Mouse (Mus musculus) kidney, embryonic 16.5 days (tissue): Measurements from ENCODE around the gene Chaf1a. TPM values are rescaled to one million over a fixed set of nuclear protein-coding genes. Genes with fewer than 3 reads are reported as not detected.

Source experiments
- ATAC-seq: fragments of 200-750 bp; cut with Nextera tagmentation; 2 replicates; pipeline ENCODE4 v1.8.0; 2017; ENCODE audit warnings: moderate TSS enrichment; ENCODE audit not compliant: low FRiP score, low TSS enrichment
- H3K27ac ChIP-seq: fragments of 300-500 bp; sonication (generic); 2 replicates; pipeline ENCODE4 v1.5.1; 2014; ENCODE audit warnings: low read length
- H3K27me3 ChIP-seq: fragments of 300-500 bp; sonication (generic); 2 replicates; pipeline ENCODE4 v1.6.1; 2014; ENCODE audit warnings: low read length, control low read depth, mixed read lengths; ENCODE audit not compliant: insufficient read depth
- H3K36me3 ChIP-seq: fragments of 300-500 bp; sonication (generic); 2 replicates; pipeline ENCODE4 v1.6.1; 2014; ENCODE audit warnings: low read length, control low read depth, mixed read lengths; ENCODE audit not compliant: insufficient read depth
- H3K4me1 ChIP-seq: fragments of 300-500 bp; sonication (generic); 2 replicates; pipeline ENCODE4 v1.6.1; 2014; ENCODE audit warnings: low read length, control low read depth, mixed read lengths; ENCODE audit not compliant: insufficient read depth
- H3K4me2 ChIP-seq: fragments of 300-500 bp; sonication (generic); replicated peaks from 2 replicates; pipeline ENCODE4 v1.6.1; 2014; ENCODE audit warnings: low read depth, low read length
- H3K4me3 ChIP-seq: fragments of 300-500 bp; sonication (generic); 2 replicates; pipeline ENCODE4 v1.5.1; 2014; ENCODE audit warnings: mild to moderate bottlenecking, low read length
- H3K9ac ChIP-seq: fragments of 300-500 bp; sonication (generic); replicated peaks from 2 replicates; pipeline ENCODE4 v1.6.1; 2014; ENCODE audit warnings: low read length
- H3K9me3 ChIP-seq: fragments of 300-500 bp; sonication (generic); 2 replicates; pipeline ENCODE4 v1.6.1; 2016; ENCODE audit warnings: low read length, control low read depth
- WGBS: fragments of 180-500 bp; shearing (Covaris S2); extraction: QIAGEN DNeasy Blood & Tissue Kit; methylation state at CpG from one replicate; pipeline ENCODE4 v1.1.7; 2014; 5-methylcytosine and 5-hydroxymethylcytosine counted together
- polyA plus RNA-seq: library from polyadenylated mRNA; unstranded; fragments of >200 nt; fragmentation: Nextera tagmentation; extraction: Ambion mirVana; gene quantifications from 2 replicates; pipeline ENCODE4 v1.2.1, GENCODE M21; 2015

Gene Chaf1a
- polyA plus RNA-seq, 1 experiment from 2014 or later: 26.0 TPM

GRCm38 (mm10) chr17:56018347-56019131 is 21.7 kb upstream of the Chaf1a start:
- WGBS: 69% methylated on average over 20 of the region's 20 CpGs
- H3K4me1 ChIP-seq: peaks cover 8% of the 10 kb centered on the region; the same call in 1 of the 2 replicates
- no peak overlapping the region for H3K4me3 ChIP-seq
- peak; percentile 44; the same call in 1 of the 2 replicates for ATAC-seq
- H3K36me3 ChIP-seq: peaks cover 64% of the 10 kb centered on the region
- H3K9ac ChIP-seq: no peak overlapping the region
- no peaks in the 10 kb centered on the region for H3K9me3 ChIP-seq
- H3K4me2 ChIP-seq: no peak overlapping the region
- H3K27ac ChIP-seq: no peak overlapping the region
- H3K27me3 ChIP-seq: no peaks in the 10 kb centered on the region

- H3K4me3 ChIP-seq: no peak overlapping the region
- no peaks in the 10 kb centered on the region for H3K9me3 ChIP-seq
- H3K27ac ChIP-seq: no peak overlapping the region
- no peak overlapping the region for H3K9ac ChIP-seq
- H3K36me3 ChIP-seq: peaks cover 49% of the 10 kb centered on the region
- H3K4me2 ChIP-seq: no peak overlapping the region
- no peak for ATAC-seq
- WGBS: 93% methylated on average over 6 of the region's 6 CpGs
- H3K27me3 ChIP-seq: no peaks in the 10 kb centered on the region
- peaks cover 20% of the 10 kb centered on the region; the same call in 1 of the 2 replicates for H3K4me1 ChIP-seq
Measured at GRCm38 (mm10) chr17:56020400-56021084, 19.7 kb upstream of the Chaf1a start.

- Histone ChIP-seq H3K27me3 (no peaks in the 10 kb centered on the region), H3K9ac (no peak overlapping the region), H3K36me3 (peaks cover 41% of the 10 kb centered on the region), H3K9me3 (no peaks in the 10 kb centered on the region), H3K27ac (no peak overlapping the region), H3K4me2 (no peak overlapping the region), H3K4me3 (no peak overlapping the region), H3K4me1 (peaks cover 25% of the 10 kb centered on the region; the same call in 1 of the 2 replicates)
- 79% methylated on average over 4 of the region's 4 CpGs for WGBS
- ATAC-seq: no peak
Measured at GRCm38 (mm10) chr17:56021161-56021910, 18.9 kb upstream of the Chaf1a start.

GRCm38 (mm10) chr17:56022131-56022988 is 17.9 kb upstream of the Chaf1a start:
- Histone ChIP-seq H3K4me2 (no peak overlapping the region), H3K36me3 (peaks cover 31% of the 10 kb centered on the region), H3K9ac (no peak overlapping the region), H3K9me3 (no peaks in the 10 kb centered on the region), H3K27ac (no peak overlapping the region), H3K4me3 (no peak overlapping the region), H3K27me3 (no peaks in the 10 kb centered on the region), H3K4me1 (peaks cover 32% of the 10 kb centered on the region; the same call in 1 of the 2 replicates)
- ATAC-seq: no peak
- WGBS: 63% methylated on average over 2 of the region's 2 CpGs

GRCm38 (mm10) chr17:56022989-56023290 is 17.3 kb upstream of the Chaf1a start:
- WGBS: 82% methylated on average over 4 of the region's 4 CpGs
- Histone ChIP-seq H3K9me3 (no peaks in the 10 kb centered on the region), H3K9ac (no peak overlapping the region), H3K4me3 (no peak overlapping the region), H3K4me2 (no peak overlapping the region), H3K27me3 (no peaks in the 10 kb centered on the region), H3K27ac (no peak overlapping the region), H3K36me3 (peaks cover 27% of the 10 kb centered on the region), H3K4me1 (peaks cover 32% of the 10 kb centered on the region; the same call in 1 of the 2 replicates)
- ATAC-seq: no peak

- Histone ChIP-seq H3K27me3 (no peaks in the 10 kb centered on the region), H3K4me2 (no peak overlapping the region), H3K36me3 (peaks cover 22% of the 10 kb centered on the region), H3K4me3 (no peak overlapping the region), H3K4me1 (peaks cover 32% of the 10 kb centered on the region; the same call in 1 of the 2 replicates), H3K9ac (no peak overlapping the region), H3K9me3 (no peaks in the 10 kb centered on the region), H3K27ac (no peak overlapping the region)
- ATAC-seq: no peak
- 74% methylated on average over 5 of the region's 5 CpGs for WGBS
Measured at GRCm38 (mm10) chr17:56023386-56023785, 16.9 kb upstream of the Chaf1a start.

GRCm38 (mm10) chr17:56024476-56024875 is 15.8 kb upstream of the Chaf1a start:
- Histone ChIP-seq H3K9ac (no peak overlapping the region), H3K36me3 (peaks cover 14% of the 10 kb centered on the region; the same call in 1 of the 2 replicates), H3K4me2 (no peak overlapping the region), H3K9me3 (no peaks in the 10 kb centered on the region), H3K4me1 (peaks cover 32% of the 10 kb centered on the region; the same call in 1 of the 2 replicates), H3K27ac (no peak overlapping the region), H3K27me3 (no peaks in the 10 kb centered on the region), H3K4me3 (no peak overlapping the region)
- 58% methylated on average over 2 of the region's 2 CpGs for WGBS
- no peak for ATAC-seq

GRCm38 (mm10) chr17:56024931-56025330 is 15.3 kb upstream of the Chaf1a start:
- Histone ChIP-seq H3K27ac (no peak overlapping the region), H3K9ac (no peak overlapping the region), H3K4me3 (no peak overlapping the region), H3K4me2 (no peak overlapping the region), H3K9me3 (no peaks in the 10 kb centered on the region), H3K4me1 (peaks cover 32% of the 10 kb centered on the region; the same call in 1 of the 2 replicates), H3K27me3 (no peaks in the 10 kb centered on the region), H3K36me3 (peaks cover 10% of the 10 kb centered on the region; the same call in 1 of the 2 replicates)
- 70% methylated on average over 5 of the region's 5 CpGs for WGBS
- ATAC-seq: no peak

GRCm38 (mm10) chr17:56026303-56026702 is 13.9 kb upstream of the Chaf1a start:
- Histone ChIP-seq H3K36me3 (peaks cover 6% of the 10 kb centered on the region; the same call in 1 of the 2 replicates), H3K4me3 (no peak overlapping the region), H3K9ac (no peak overlapping the region), H3K27me3 (no peaks in the 10 kb centered on the region), H3K9me3 (no peaks in the 10 kb centered on the region), H3K27ac (no peak overlapping the region), H3K4me2 (no peak overlapping the region), H3K4me1 (peaks cover 43% of the 10 kb centered on the region)
- no peak for ATAC-seq
- WGBS: 67% methylated on average over 1 of the region's 1 CpGs
